Mouse (Mus musculus): ENCODE measurements around the gene Pla2g1b.
A peak's percentile ranks its signal among the peaks of the same experiment; 100 is the strongest.

The Pla2g1b gene

GRCm38 (mm10) chr5:115447108-115447507 lies 19.0 kb upstream of the Pla2g1b start:
- no peak for DNase-seq

- DNase-seq = no peak
Observed at GRCm38 (mm10) chr5:115449247-115449646, 16.8 kb upstream of the Pla2g1b start.

- DNase-seq = no peak
Observed at GRCm38 (mm10) chr5:115450410-115451317, 15.4 kb upstream of the Pla2g1b start.

DNA sequence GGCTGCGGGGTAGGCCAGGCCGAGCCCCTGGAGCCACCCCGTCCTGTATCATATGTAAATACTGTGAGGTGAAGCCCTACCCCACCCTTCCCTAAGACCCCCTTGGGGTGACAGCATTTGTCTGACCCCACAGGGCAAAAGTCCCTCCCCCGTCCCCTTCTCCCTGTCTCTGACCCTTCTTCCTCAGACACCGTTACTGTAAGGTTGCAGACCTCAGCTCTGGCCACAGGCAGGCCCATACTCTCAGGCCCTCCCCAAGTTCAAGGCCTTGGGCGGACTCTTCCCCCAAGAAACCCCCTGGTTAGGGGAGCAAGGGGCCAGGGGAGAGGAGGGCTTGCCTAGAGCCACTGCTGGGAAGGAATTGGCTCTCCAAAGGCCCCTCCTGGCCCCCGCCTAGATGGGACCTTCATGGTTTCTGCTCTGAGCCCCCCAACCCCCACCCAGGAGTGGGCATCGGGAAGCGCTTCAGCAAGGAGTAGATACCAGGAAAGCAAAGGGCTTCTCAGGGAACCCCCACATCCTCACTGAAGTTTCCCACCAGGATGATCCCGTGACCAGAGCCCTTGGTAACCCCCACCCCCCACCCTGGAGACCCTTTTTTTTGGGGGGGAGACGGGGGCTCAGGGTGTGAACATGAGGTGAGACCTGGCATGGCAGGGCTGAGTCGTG lies 11.5 kb upstream of the Pla2g1b start:
- no peak for DNase-seq

DNA sequence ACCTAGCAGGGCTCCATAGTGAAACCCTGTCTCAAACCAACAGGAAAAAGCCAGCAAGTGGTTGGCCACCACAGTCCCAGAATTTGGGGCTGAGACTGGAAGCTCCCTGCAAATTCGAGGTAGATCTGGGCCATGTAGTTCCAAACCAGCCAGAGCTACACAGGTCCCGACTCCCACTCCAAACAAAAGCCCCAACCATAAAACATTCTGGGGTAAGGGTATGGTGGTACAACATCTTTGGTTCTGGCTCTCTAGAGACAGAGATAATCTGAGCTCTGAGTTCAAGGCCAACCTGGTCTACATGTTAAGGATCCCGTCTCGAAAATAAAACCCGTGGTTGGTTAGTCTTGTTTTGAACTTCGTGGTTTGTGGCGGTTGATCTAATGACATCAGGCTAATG lies 10.2 kb upstream of the Pla2g1b start:
- DNase-seq = no peak

DNA sequence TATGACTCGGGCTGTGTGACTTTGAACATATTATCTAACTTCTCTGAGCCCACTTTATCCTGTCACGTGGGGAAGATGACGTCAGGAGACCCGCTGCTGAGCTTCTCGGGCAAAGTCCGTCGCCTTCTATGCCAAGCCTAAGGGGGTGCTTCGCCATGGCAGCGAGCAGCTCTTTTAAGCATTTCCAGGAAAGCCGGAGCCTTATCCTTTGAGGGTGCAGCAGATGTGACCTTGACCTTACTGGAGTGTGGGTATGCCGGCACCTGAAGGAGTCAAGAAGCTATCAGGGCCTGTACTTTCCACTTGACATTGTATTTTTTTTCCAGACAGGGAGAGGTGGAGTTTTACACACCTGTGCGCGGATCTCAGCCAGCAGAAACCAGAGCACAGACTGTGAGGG lies 7.1 kb upstream of the Pla2g1b start:
- DNase-seq = no peak

DNA sequence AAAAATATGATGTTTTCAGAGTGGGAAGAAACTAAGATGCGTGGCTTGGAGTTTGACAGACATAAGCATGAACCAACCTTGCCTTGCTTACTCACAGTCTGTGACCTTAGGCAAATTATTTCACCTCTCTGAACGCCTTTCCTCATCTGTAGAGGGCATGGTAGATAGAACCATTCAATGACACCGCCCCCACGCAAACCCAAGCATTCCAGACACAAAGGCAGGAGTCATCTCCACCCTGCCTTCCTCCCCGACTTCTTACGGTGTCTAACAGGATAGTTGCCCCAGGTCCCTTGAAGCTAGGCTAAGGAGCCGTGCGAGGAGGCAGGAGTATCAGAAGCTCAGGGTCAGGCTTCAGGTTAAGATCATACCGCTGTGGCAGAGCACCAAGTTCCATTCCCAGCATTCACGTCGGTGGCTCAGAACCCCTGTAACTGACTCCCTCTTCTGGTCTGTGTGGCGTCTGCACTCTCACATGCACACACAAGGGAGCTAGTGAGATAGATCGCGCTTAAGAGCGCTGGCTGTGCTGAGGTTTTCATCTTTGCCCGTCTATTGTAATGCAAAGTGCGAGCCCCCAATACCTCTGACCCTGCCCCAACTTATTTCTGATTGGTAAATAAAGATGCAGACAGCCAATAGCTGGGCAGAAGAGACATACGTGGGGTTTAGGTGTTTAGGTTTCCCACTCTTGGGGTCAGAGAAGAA lies 1.5 kb upstream of the Pla2g1b start:
- no peak for DNase-seq

DNA sequence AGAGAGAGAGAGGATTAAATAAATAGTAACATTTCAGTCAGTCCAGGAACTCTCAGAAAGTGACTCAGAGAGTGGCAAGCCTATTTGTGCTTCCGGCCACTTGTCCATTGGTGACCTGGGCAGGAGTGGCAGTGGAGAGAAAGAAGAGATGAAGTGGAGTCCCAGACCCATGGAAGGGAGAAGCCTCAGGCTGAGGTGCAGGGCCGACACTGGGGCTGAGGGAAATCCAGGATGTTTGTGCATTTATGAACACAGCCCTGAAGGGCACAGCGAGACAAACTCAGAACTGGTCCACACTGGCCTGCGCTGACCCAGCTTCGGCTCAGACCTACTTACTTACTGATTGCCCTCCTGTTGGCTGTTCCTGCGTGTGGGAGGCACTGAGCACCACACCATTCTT lies 3.7 kb downstream of the Pla2g1b start:
- no peak for DNase-seq

- no peak for DNase-seq
Observed at GRCm38 (mm10) chr5:115470766-115471531, 4.9 kb downstream of the Pla2g1b start.

DNA sequence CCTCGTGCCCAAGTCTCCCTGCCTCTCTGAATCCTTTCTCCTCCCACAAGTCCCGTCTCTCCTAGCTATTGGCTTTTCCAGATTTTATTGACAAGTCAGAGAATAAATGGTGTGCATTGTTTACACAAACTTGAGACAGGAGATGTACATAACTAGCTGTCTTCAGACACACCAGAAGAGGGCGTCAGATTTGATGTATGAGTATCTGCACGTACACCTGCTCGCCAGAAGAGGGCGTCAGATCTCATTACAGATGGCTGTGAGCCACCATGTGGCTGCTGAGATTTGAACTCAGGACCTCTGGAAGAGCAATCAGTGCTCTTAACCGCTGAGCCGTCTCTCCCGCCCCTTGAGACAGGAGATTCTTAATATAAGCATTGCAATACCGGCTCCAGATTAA lies 7.1 kb downstream of the Pla2g1b start:
- no peak for DNase-seq

- no peak for DNase-seq
Observed at GRCm38 (mm10) chr5:115474174-115474828, 8.2 kb downstream of the Pla2g1b start.

GRCm38 (mm10) chr5:115475337-115476106 lies 9.5 kb downstream of the Pla2g1b start:
- DNase-seq = peak; percentile 42

GRCm38 (mm10) chr5:115476107-115476727 lies 10.2 kb downstream of the Pla2g1b start:
- DNase-seq = no peak

DNA sequence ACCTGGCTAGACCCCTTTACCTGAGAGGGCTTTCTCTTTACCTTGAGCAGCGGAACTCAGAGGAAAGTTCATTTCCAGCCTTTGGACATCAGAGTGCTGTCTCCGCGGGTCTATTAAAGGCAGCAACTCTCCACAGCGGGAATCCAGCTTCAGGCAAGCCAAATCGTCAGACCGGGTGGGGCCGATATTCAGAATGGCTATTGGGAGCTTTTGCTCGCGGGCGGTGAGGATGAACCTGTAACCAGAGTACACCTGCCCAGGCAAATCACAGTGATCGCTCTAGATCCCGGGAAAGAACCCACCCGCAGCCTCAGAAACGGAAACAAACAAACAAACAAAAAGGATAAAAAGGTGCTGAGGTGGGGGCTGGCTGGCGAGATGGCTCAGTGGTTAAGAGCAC lies 13.5 kb downstream of the Pla2g1b start:
- DNase-seq = no peak

DNA sequence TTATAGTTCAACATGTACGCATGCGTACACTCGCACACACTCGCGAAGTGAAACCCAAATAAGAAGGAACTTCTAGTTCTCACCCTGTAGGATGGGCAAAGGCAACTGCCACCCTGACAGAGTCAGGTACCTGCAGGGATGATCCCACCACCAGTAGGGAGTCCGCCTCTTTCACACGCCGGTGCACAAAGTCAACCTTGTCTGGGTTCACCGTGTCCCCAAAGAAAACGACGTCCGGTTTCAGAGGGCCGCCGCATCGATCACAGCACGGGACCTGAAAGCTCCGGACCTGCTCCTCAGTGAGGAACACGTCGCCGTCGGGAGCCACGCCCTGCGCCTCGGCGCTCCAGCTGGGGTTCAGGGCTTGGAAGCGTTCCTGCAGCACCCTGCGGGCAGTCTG lies 14.0 kb downstream of the Pla2g1b start:
- no peak for DNase-seq

DNA sequence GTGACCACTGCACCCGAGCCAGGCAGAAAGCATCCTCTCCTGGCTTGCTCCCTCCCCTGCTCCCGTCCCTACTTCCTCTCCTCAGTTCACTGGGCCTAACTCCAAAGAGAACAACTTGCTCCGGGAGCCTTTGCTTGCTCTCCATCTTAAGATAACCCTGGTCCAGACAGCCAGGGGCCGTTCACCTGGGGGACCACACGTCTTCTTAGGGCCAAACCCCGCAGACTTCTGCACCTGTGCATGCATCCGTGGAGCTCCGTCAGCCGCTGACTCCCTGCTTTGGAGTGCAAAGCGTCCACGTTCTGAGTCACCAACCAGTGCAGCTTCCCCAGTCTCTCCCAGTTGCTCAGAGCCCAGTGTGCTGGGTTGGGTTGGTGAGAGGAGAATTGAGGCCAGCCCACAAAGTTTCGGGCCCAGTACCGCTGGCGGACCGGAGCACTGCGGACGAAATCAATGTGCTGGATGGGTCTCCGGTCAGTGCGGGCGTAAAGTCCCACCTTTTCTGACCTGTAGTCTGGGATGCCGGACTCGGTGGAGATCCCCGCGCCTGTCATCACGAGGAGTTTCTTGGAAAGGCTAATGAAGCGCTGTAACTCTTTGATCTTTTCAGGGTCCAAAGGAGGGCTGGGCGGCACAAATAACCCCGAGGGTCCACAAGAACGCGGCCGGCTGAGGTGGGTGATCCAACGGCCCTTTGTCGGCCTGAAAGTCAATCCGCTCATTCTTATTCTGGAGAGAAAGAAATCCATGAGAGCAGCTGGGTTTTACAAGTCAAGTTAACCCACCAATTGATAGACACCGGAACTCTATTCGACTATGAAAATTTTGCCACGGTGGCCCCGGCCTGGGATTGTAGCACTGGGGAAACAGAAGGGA lies 16.6 kb downstream of the Pla2g1b start:
- DNase-seq = no peak

GRCm38 (mm10) chr5:115483385-115483784 lies 17.3 kb downstream of the Pla2g1b start:
- DNase-seq = no peak

DNA sequence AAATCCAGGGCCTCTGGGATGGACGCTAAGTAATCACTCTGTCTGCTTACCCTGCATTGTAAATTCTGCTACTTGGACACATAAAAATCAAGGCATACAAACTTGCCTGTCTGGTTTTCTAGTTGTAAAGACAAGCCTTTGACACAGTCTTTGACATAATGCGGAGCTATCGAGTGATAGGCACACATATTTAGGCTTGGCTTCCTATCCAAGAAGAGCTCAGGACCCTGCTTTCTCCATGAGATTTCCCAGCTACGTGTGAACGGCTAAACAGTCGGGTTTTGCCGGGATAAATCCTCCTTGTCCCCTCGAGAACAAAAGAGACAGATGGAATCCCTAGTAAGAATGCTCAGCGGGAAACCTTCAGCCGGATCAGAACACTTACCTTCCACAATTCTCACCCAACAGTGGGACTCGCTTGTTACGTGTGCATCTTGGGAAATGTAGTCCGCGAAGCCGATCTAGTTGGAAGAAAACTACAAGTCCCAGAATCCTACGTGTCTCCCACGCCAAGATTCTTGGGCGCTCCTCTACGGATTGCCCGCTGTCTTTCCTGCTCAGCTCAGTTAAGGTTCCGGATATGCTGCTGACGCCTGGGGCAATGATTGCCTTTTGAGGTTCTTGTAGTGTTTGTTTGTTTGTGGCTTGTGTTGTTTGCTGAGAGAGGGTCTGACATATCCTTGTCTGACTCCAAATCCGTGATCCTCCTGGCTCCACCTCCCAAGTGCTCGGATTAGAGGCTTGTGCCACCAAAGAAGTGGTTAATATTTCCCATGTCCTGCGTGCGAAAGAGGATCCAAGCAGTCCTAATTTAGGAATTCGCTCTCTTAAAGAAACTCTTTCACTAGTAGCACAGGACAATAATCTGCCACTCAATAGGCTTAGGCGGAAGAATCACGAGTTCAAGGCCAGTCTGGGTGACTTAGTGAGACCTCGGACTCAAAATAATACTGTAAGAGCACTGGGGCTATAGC lies 18.2 kb downstream of the Pla2g1b start, which contains the start of gene Sirt4:
TSS of gene Sirt4 (minus strand) at position 779 of the 974 bp plus-strand sequence.
- peak; percentile 91 for DNase-seq

DNA sequence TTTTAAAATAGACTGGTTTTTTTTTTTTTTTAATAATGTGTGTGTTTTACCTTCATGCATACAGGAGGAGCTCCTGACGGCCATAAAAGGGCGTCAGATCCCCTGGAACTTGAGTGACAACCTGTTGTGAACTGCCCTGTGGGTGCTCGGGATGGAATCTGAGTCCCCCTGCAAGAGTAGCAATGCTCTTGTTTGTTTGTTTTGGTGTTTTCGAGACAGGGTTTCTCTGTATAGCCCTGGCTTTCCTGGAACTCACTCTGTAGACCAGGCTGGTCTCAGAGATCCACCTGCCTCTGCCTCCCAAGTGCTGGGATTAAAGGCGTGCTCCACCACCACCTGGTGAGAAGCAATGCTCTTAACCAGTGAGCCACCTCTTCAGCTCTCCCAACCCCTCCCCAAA lies 18.9 kb downstream of the Pla2g1b start:
- no peak for DNase-seq
